Mouse (Mus musculus) hindbrain, embryonic 16.5 days (tissue): ENCODE measurements around the gene Nrip1. TPM values are rescaled to one million over a fixed set of nuclear protein-coding genes. Genes with fewer than 3 reads are reported as not detected.
A peak's percentile ranks its signal among the peaks of the same experiment; 100 is the strongest.

Source experiments
- ATAC-seq: fragments of 200-750 bp; cut with Nextera tagmentation; 2 replicates; pipeline ENCODE4 v1.8.0; 2017; ENCODE audit warnings: moderate TSS enrichment, moderate library complexity
- H3K27ac ChIP-seq: fragments of 300-500 bp; sonication (generic); 2 replicates; pipeline ENCODE4 v1.5.1; 2014; ENCODE audit warnings: low read depth, mild to moderate bottlenecking, control low read depth, low read length, moderate library complexity
- H3K27me3 ChIP-seq: fragments of 300-500 bp; sonication (generic); replicated peaks from 2 replicates; pipeline ENCODE4 v1.6.1; 2014; ENCODE audit warnings: low read length; ENCODE audit not compliant: control insufficient read depth, insufficient read depth
- H3K36me3 ChIP-seq: fragments of 300-500 bp; sonication (generic); 2 replicates; pipeline ENCODE4 v1.6.1; 2014; ENCODE audit warnings: mild to moderate bottlenecking, low read length, moderate library complexity, mixed read lengths; ENCODE audit not compliant: control insufficient read depth, insufficient read depth
- H3K4me1 ChIP-seq: fragments of 300-500 bp; sonication (generic); 2 replicates; pipeline ENCODE4 v1.6.1; 2014; ENCODE audit warnings: low read depth, low read length; ENCODE audit not compliant: control insufficient read depth, insufficient read depth
- H3K4me2 ChIP-seq: fragments of 300-500 bp; sonication (generic); 2 replicates; pipeline ENCODE4 v1.6.1; 2014; ENCODE audit warnings: mild to moderate bottlenecking, low read length, control low read depth, moderate library complexity
- H3K4me3 ChIP-seq: fragments of 300-500 bp; sonication (generic); 2 replicates; pipeline ENCODE4 v1.5.1; 2014; ENCODE audit warnings: mild to moderate bottlenecking, low read length, control low read depth, moderate library complexity
- H3K9ac ChIP-seq: fragments of 300-500 bp; sonication (generic); 2 replicates; pipeline ENCODE4 v1.6.1; 2014; ENCODE audit warnings: low read depth, mild to moderate bottlenecking, control low read depth, low read length, moderate library complexity
- H3K9me3 ChIP-seq: fragments of 300-500 bp; sonication (generic); 2 replicates; pipeline ENCODE4 v1.6.1; 2014; ENCODE audit warnings: mild to moderate bottlenecking, low read length, moderate library complexity; ENCODE audit not compliant: control insufficient read depth
- WGBS: fragments of 180-500 bp; shearing (Covaris S2); extraction: QIAGEN DNeasy Blood & Tissue Kit; methylation state at CpG from one replicate; pipeline ENCODE4 v1.1.7; 2014; 5-methylcytosine and 5-hydroxymethylcytosine counted together
- polyA plus RNA-seq: library from polyadenylated mRNA; unstranded; fragments of >200 nt; fragmentation: Nextera tagmentation; extraction: Ambion mirVana; gene quantifications from 2 replicates; pipeline ENCODE4 v1.2.1, GENCODE M21; 2015

The Nrip1 gene
- polyA plus RNA-seq, 1 experiment from 2014 or later = 29.0 TPM

DNA sequence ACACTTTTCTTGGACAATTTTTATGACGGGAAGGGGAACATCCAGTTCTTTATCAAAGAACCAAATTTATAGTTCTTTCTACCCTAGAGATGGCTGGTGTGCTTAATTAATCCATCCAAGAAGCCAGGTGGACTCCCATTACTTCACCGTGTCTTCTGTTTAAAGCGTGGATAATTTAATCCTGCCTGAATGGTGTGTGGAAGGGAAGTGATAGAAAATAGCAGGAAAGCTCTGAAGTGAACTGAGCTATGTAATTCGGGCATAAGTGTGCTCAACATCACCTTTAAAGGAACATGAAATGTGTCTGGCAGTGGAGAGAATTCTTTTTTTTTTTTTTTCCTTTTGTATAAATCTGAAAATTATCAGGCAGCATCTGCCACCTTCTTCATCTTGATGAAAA is 12.4 kb upstream of the Nrip1 start:
- Histone ChIP-seq H3K4me1 (no peaks in the 10 kb centered on the region), H3K4me2 (no peak overlapping the region), H3K27me3 (no peaks in the 10 kb centered on the region), H3K36me3 (no peaks in the 10 kb centered on the region), H3K27ac (no peak overlapping the region), H3K9me3 (no peaks in the 10 kb centered on the region), H3K4me3 (no peak overlapping the region), H3K9ac (no peak overlapping the region)
- ATAC-seq = no peak
- 62% methylated on average over 4 of the region's 4 CpGs for WGBS

DNA sequence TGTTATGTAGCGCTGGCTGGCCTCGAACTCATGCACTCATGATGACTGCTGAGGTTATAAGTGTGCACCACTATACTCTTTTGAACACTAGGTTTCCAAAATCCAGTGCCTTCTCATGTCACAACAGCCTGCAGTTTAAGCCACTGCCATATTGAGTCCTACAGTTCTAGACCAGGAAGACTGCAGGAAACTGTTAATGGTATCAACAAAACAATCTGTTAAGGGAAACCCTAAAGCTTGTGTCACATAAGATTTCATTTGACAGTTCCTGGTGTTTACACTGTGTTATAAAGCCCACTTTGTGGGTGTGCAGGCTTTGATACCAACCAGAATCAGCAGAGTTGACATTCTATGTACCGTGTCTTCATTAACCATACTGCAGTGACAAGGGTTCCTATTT is 3.6 kb upstream of the Nrip1 start:
- H3K4me3 ChIP-seq = no peak overlapping the region

DNA sequence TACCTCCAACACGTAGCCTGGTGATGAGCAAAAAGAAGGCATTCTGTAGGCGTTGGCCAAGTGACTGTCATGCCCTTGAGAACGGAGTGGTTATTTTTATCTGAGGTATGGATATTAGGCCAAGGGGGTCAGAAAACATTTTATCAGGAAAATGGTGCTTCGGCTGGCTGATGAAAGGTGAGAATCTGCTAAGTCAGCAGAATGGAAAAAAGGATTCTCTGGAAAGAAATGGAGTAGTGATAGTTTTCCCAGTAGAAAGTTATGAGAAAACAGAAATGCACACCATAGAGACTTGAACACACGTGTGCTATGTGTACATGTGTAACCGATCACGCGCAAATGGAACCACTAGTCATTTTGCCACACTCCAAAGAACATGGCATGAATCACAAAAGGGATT is 3.0 kb upstream of the Nrip1 start:
- WGBS = 91% methylated on average over 8 of the region's 8 CpGs
- no peak overlapping the region for H3K4me3 ChIP-seq

More for the DNA sequence above, 3.6 kb upstream of the Nrip1 start:
- Histone ChIP-seq H3K4me2 (no peak overlapping the region), H3K4me1 (no peaks in the 10 kb centered on the region; the same call in none of the 2 replicates), H3K27me3 (no peaks in the 10 kb centered on the region), H3K36me3 (no peaks in the 10 kb centered on the region), H3K9ac (no peak overlapping the region), H3K9me3 (no peaks in the 10 kb centered on the region), H3K27ac (no peak overlapping the region)
- WGBS = over 99% methylated on average over 3 of the region's 3 CpGs
- ATAC-seq = no peak

DNA sequence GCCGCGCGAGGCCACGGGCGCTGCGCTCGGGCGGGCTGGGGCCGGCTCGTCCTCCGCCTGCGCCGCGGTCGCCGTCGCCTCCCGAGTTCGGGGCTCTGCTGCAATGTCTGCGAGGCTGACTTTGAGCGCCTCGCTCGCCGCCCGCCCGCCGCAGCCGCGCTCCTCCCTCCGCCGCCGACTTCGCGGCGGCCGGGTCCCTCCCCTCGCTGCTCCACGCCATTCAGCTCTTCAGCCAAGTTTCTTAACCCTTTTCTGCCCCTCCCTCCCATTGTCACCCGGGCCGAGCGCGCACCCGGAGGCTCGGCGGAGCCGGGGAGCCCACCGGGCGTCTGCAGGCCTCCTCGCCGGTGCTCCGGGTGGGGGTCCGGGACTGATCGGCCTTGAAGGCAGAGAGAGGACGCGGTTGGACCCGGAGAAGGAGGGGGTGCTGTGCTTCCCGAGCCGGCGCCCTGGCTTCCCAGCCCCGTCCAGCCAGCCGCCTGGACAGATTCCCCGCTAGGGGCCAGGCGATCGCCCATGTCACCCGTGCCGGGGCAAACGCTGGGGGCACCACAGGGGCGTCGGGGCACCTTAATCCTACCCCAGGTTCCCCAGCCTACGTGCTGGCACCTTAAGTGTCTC is 576 bp downstream of the Nrip1 start:
- Histone ChIP-seq H3K27ac (peak overlapping the region; percentile 98), H3K4me2 (peak overlapping the region; percentile 71), H3K36me3 (no peaks in the 10 kb centered on the region), H3K9me3 (no peaks in the 10 kb centered on the region), H3K4me1 (peaks cover 15% of the 10 kb centered on the region), H3K9ac (peak overlapping the region; percentile 93), H3K4me3 (peak overlapping the region; percentile 83), H3K27me3 (no peaks in the 10 kb centered on the region)
- under 1% methylated on average over 63 of the region's 70 CpGs for WGBS
- ATAC-seq = peak; percentile 93

More for the DNA sequence above, 3.0 kb upstream of the Nrip1 start:
- no peaks in the 10 kb centered on the region for H3K27me3 ChIP-seq
- ATAC-seq = no peak
- H3K36me3 ChIP-seq = no peaks in the 10 kb centered on the region
- H3K4me1 ChIP-seq = peaks cover under 1% of the 10 kb centered on the region
- no peaks in the 10 kb centered on the region for H3K9me3 ChIP-seq
- H3K4me2 ChIP-seq = no peak overlapping the region
- no peak overlapping the region for H3K27ac ChIP-seq
- H3K9ac ChIP-seq = no peak overlapping the region

DNA sequence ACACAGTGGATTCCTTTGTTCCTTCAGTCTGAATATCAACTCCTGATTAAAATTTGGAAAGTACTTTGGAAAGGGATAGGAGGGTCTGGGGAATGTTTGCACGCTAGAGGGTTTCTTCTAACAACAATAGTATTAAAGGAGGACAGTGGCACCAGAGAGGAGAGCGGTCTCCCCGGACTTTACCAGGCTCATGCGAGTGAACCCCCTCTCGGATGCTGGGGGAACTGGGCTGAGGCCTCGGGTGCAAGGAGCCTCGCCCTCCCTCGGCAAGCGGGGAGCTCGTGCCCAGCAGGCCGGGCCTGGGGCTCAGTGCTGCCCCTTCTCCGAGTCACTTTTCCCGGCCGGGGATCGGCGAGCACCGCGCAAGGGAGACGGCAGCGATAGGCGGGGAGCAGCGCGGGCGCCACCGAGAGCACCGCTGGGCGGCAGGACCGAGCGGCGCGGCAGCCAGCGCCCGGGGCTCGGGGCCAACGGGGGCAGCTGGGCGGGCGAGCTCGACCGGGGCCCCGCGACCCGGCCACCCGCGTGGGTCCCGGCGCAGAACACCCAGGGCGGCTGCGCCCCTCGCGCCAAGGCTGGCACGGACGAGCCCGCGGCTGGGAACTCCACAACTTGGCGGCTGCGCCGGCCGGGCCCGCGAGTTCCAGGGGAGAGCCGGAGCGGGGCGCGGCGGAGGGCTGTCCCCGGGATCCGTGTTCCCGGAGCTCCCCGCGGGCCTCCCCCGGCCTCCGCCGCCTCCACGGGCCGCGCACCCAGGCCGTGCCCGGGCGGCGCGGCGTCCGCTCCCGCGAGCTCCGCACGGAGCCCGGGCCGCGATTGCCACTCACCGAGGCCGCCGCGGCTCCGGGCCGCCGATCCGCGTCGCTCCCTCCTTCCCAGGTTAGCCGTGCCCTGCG is 1.3 kb downstream of the Nrip1 start:
- ATAC-seq = peak; percentile 74

DNA sequence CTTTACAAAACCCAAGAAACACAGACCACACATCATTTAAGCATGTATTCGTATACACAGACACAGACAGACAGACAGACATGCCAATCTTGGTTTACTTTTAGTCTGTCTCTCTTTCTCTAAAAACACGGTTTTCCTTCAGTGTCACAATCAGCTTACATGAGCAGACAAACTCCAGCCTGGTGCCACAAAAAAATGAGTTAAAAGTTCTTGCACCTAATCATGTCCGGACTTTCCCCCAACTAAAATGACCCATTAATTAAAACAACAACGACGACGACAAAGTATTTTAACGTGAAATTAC is 2.1 kb downstream of the Nrip1 start:
- Histone ChIP-seq H3K4me3 (peak overlapping the region; percentile 83), H3K27ac (no peak overlapping the region), H3K27me3 (no peaks in the 10 kb centered on the region), H3K4me1 (peaks cover 15% of the 10 kb centered on the region), H3K9me3 (no peaks in the 10 kb centered on the region), H3K4me2 (peak overlapping the region; percentile 71), H3K36me3 (no peaks in the 10 kb centered on the region), H3K9ac (peak overlapping the region; percentile 93)
- no peak for ATAC-seq
- 6% methylated on average over 7 of the region's 7 CpGs for WGBS

More for the DNA sequence above, 1.3 kb downstream of the Nrip1 start:
- WGBS = under 1% methylated on average over 50 of the region's 102 CpGs
- Histone ChIP-seq H3K4me3 (peak overlapping the region; percentile 83), H3K36me3 (no peaks in the 10 kb centered on the region), H3K4me1 (peaks cover 15% of the 10 kb centered on the region), H3K27ac (peak overlapping the region; percentile 98), H3K9ac (peak overlapping the region; percentile 93), H3K4me2 (peak overlapping the region; percentile 71), H3K9me3 (no peaks in the 10 kb centered on the region), H3K27me3 (no peaks in the 10 kb centered on the region)

DNA sequence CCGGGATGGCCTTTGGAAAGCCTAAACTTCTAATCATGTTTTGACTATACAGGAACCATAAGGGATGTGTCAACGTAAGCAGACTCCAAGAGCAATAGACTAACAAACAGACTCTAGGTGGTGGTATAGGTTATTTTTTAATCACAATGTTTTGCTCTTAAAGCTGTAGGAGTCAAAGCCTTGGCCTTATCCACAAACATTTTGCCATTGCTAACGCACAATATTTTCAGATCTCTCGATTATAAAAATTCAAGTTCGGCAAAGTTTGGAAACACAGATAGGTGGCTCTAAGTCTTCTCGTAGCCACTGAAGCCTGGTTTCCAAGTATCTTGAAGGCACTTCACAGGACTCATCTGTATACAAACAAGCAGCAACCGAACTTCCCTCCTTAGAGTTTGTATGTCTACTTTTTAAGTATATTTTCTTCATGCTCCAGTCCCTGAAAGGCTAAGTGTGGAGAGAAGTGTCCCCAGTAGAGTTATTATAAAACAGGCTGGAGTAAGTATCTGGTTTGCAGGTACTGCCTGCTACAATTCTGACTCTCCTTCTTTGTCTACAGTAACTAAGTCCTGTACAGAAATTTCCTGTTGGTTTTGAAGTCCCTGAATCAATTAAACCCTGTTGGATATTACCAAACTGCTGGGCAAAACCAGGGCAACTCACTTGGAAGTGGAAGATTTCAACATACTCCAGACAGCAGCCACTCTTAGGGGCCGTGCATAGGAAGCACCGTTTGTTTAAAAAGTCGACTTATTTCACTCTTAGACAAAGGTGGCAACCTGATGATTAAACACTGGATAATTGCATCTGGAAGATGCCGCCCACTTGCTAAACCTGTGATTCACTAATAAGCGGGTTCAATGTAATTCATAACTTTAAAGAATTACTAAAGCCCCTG is 2.7 kb downstream of the Nrip1 start:
- H3K4me2 ChIP-seq = peak overlapping the region; percentile 71
- peaks cover 15% of the 10 kb centered on the region for H3K4me1 ChIP-seq
- H3K27ac ChIP-seq = no peak overlapping the region; the same call in 1 of the 2 replicates
- H3K36me3 ChIP-seq = no peaks in the 10 kb centered on the region
- peak overlapping the region; percentile 27; the same call in 1 of the 2 replicates for H3K9ac ChIP-seq
- H3K4me3 ChIP-seq = peak overlapping the region; percentile 83
- WGBS = 30% methylated on average over 12 of the region's 12 CpGs
- ATAC-seq = no peak
- no peaks in the 10 kb centered on the region for H3K27me3 ChIP-seq
- no peaks in the 10 kb centered on the region for H3K9me3 ChIP-seq

- Histone ChIP-seq H3K9me3 (no peaks in the 10 kb centered on the region), H3K27me3 (no peaks in the 10 kb centered on the region), H3K4me2 (peak overlapping the region; percentile 71), H3K36me3 (no peaks in the 10 kb centered on the region), H3K4me1 (peaks cover 15% of the 10 kb centered on the region), H3K4me3 (peak overlapping the region; percentile 0; the same call in 1 of the 2 replicates), H3K9ac (no peak overlapping the region), H3K27ac (no peak overlapping the region)
- no peak for ATAC-seq
- WGBS = 30% methylated on average over 6 of the region's 6 CpGs
Observed at GRCm38 (mm10) chr16:76370041-76370715, 3.4 kb downstream of the Nrip1 start.
